Mouse (Mus musculus): ENCODE results near the gene Pcdh7.

DNA sequence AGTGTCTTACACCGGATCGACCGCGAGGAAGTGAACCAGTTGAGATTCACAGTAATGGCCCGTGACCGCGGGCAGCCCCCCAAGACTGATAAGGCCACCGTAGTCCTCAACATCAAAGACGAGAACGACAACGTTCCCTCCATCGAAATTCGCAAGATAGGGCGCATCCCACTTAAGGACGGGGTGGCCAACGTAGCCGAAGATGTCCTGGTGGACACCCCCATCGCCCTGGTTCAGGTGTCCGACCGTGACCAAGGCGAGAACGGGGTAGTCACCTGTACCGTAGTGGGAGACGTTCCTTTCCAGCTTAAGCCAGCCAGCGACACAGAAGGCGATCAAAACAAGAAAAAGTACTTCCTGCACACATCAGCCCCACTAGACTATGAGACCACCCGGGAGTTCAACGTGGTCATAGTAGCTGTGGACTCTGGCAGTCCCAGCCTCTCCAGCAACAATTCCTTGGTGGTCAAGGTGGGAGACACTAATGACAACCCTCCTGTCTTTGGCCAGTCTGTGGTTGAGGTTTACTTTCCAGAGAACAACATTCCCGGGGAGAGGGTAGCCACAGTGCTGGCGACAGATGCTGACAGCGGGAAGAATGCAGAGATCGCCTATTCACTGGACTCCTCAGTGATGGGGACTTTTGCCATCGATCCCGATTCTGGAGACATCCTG is 2.6 kb downstream of the Pcdh7 start:
- TF ChIP-seq TBP (IDR thresholded peaks at IDR 0.05; ENCODE audit: low read depth, low read length) (no peak), USF2 (IDR thresholded peaks at IDR 0.05; ENCODE audit: borderline replicate concordance in 1 of 2, insufficient read depth in 1 of 2, low read depth in 1 of 2, low read length in 2 of 2) (no peak), NELFE (IDR thresholded peaks at IDR 0.05; ENCODE audit: low read depth, low read length) (no peak), MAX (IDR thresholded peaks at IDR 0.05; ENCODE audit: low read length) (no peak), TAL1 (IDR thresholded peaks at IDR 0.05; ENCODE audit: low read length) (no peak), SIN3A (IDR thresholded peaks at IDR 0.05; ENCODE audit: low read length) (no peak), CTCF (IDR thresholded peaks at IDR 0.05 in 2 of 3, conservative IDR thresholded peaks at IDR 0.05 in 1 of 3; ENCODE audit: control insufficient read depth in 1 of 3, insufficient read depth in 1 of 3, low read depth in 2 of 3, low read length in 3 of 3, poor library complexity in 1 of 3, severe bottlenecking in 1 of 3) (no peak)

Data from MEL (cell line).